Mouse (Mus musculus) CD4-positive, CD25-positive, alpha-beta regulatory T cell, adult 4 months (primary cell): ENCODE measurements around the gene Sccpdh. TPM values are rescaled to one million over a fixed set of nuclear protein-coding genes. Genes with fewer than 3 reads are reported as not detected.
"Not testable (repeated sequence)": the region's sequence is repeated elsewhere in the genome, so short reads cannot be mapped to it uniquely, and the experiment has no call there.

Experiments
- ATAC-seq: one replicate; pipeline ENCODE4 v1.8.0; 2017
- polyA plus RNA-seq, 2 experiments: library from polyadenylated mRNA; unstranded; fragments of 100-300 nt; shearing (Covaris generic); gene quantifications; one replicate each; pipeline ENCODE4 v1.2.1; 2017

Gene Sccpdh
- polyA plus RNA-seq, 2 experiments from 2014 or later, result 10.1 to 16.1 TPM

DNA sequence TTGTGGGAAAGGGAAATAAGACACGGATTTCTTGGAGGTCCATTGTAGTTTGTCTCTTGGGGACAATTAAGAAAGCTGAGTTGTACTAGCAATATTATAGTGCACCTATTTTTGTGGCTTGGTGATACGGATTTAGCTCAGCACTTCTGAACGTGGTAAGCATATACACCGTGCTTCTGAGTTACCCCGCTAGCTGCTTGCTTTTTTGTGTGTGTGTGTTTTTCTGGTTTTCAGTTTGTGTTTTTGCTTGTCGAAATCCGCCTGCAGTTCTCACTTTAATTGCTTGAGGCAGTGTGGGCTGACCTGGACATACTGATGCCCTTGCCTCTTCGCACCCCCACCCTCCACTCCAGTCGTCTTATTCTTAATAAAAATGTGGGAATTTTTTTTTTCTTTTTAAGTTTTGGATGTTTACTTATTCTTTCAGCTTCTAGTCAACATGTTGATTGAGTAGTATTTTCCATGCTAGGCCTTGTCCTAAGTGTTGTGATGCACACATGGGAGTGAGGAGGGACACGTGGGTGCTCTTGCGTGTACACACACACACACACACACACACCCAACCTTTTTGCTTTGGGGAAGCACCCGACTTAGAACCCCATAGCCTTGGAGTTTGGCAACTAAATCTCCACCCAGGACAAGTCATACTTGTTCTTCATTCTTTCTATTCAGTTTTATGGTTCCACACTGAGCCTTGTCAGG, 977 bp downstream of the Sccpdh start:
- ATAC-seq, result no peak

GRCm38 (mm10) chr1:179674355-179674754, 6.3 kb downstream of the Sccpdh start:
- ATAC-seq, result no peak

- no peak for ATAC-seq
Observed at GRCm38 (mm10) chr1:179677031-179677430, 9.0 kb downstream of the Sccpdh start.

DNA sequence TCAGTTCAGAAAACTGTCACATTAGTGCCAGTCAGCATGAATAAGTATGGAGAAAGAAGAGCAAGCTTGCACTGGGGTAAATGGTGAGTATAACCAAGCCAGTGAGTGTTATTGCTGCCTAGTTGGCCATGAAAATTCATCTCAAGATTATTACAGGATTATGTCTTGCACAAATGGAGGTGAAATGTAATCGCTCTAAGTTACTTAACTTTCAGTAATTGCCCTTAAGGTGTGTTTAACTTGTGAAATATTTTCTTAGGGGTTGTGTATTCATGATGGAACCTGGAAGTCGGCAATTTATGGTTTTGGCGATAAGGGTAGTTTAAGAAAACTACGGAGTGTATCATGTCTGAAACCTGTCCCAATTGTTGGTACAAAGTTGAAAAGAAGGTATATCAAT, 11.3 kb downstream of the Sccpdh start:
- ATAC-seq, result no peak

DNA sequence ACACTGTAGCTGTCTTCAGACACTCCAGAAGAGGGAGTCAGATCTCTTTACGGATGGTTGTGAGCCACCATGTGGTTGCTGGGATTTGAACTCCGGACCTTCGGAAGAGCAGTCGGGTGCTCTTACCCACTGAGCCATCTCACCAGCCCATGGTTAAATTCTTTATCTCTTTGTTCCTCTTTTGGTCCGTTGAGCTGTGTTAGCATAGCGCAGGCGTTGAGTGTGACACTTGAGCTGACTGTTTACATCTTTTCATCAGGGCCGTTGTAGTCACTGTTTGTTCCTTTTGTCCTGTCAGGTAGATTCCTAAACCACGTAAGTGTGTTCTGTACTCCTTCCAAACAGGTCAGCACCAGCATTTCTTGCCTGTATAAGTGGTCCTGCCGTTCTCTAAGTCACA, 14.7 kb downstream of the Sccpdh start:
- ATAC-seq, result not testable (repeated sequence)

GRCm38 (mm10) chr1:179686348-179686747, 18.3 kb downstream of the Sccpdh start:
- no peak for ATAC-seq

GRCm38 (mm10) chr1:179686781-179687180, 18.8 kb downstream of the Sccpdh start:
- no peak for ATAC-seq

DNA sequence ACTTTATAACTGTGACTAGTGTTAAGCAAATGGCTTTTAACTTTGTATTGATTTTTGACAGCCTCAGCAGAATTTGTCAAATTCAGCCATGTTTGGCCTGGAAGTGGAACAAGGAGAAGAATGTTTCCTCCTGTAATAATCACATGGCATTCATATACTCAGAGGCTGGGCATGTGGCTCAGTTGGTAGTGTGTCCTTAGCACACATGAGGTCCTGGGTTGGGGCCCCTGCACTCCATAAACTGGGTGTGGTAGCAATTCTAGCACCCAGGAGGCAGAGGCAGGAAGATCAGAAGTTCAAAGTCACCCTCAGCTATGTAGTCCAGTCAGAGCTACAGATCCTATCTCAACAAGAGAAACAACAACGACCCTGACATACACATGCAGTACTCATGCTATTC, 19.3 kb downstream of the Sccpdh start:
- ATAC-seq, result no peak

- no peak for ATAC-seq
Observed at GRCm38 (mm10) chr1:179687966-179688365, 20.0 kb downstream of the Sccpdh start.

GRCm38 (mm10) chr1:179688415-179688814, 20.4 kb downstream of the Sccpdh start:
- no peak for ATAC-seq

GRCm38 (mm10) chr1:179688914-179689313, 20.9 kb downstream of the Sccpdh start:
- no peak for ATAC-seq

GRCm38 (mm10) chr1:179689479-179689878, 21.5 kb downstream of the Sccpdh start:
- ATAC-seq, result no peak

DNA sequence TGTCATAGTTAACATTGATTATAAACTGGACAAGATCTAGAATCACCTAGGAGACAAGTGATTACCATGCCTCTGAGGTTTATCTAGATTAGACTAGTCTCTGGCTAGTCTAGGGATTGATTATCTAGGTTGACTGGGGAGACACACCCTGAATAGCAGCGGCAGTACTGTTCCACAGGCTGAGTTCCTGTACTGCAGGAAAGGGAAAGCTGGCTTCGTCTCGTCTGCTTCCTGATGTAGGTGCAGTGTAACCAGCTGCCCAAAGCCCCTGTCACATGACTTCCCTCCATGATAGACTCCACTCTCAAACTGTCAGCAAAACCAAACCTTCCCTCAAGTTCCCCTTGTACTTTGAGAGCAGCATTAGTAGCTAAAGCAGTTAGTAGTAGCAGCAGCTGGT, 36.1 kb downstream of the Sccpdh start:
- ATAC-seq, result no peak

DNA sequence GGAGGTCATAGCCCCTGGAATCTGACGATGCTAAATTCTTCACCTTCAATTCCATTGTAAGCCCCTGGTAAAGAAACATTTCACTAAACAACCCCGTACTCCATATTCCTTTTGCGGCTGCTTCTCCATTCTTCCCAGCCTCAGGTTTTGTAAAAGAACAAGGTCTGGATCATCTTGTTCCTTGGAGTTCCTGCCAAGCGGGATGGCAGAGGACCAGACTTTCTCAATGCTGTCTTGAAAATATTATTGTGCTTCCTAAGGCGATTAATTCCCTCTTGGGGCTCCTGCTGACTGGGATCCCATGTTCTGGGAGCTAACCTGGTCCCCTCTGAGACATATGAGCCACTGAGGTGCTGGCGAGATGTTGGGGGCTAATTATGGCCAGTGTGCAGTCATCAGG, 37.1 kb downstream of the Sccpdh start:
- no peak for ATAC-seq

DNA sequence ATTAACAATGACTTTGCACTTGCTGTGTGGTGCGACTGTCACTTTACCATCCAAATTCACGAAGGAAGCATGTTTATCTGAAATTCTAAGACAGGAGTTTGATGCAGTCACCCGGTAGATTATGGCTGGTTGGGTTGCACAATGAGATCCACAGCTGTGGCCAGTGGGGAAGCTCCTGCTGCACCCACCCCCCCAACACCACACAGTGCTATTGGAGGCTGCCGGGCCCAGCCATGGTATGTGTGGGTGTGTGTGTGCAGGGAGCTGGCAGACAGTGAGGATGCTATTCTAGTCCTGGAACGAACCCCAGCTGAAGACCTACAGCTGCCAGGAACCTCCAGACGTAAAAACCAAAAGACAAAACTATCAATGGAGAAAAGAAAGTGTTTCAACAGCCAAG, 41.4 kb downstream of the Sccpdh start:
- ATAC-seq, result no peak

DNA sequence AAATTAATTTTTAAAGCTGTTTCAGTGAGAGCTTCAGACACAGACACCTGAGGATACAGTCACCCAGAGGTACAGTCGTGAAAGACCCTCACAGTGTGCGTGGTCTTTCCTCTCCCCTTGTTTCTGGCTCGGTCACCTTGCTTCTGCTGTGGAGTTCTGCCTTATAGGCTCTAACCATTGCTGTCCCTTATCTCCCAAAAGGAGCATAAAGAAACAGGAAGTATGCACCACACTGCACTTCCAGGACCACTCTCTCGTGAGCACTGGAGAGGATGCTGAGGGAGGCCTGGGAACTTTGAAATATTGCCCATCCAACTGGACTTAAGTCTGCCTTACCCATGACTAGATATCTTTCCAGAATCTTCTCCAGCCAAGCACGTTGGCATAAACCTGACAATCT, 42.7 kb downstream of the Sccpdh start:
- no peak for ATAC-seq

- no peak for ATAC-seq
Observed at GRCm38 (mm10) chr1:179712658-179713057, 44.6 kb downstream of the Sccpdh start.

- no peak for ATAC-seq
Observed at GRCm38 (mm10) chr1:179713367-179713766, 45.4 kb downstream of the Sccpdh start.

DNA sequence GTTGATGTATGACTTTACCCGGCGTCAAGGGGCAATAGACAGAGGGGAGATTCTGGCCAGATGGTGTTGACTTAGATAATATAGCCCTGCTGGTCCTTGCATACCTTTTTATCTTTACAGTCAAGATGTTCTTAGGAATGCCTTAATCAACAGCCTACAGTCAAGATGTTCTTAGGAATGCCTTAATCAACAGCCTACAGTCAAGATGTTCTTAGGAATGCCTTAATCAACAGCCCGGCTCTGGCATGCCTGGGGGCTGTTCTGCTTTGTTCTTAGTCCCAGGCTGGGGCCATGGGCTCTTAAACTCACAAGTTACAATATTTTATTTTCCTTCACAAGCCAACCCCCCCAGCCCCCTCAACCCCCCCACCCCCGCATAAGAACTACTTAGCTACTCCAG, 47.3 kb downstream of the Sccpdh start:
- ATAC-seq, result not testable (repeated sequence)

DNA sequence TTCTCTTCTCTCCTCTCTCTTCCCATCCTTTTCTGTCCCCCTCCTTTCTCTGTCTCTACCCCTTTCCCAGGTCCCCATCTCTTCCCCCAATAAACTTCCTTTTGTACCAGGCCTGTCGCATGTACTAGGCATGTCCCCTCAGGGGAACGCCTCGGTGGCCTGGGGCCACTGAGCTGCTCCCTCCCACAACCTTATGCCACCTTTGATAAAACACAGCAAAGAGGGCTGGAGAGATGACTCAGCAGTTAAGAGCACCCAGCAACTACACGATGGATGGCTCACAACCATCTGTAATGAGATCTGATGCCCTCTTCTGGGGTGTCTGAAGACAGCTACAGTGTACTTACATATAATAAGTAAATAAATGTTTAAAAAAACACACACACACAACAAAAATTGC, 47.8 kb downstream of the Sccpdh start:
- ATAC-seq, result no peak

DNA sequence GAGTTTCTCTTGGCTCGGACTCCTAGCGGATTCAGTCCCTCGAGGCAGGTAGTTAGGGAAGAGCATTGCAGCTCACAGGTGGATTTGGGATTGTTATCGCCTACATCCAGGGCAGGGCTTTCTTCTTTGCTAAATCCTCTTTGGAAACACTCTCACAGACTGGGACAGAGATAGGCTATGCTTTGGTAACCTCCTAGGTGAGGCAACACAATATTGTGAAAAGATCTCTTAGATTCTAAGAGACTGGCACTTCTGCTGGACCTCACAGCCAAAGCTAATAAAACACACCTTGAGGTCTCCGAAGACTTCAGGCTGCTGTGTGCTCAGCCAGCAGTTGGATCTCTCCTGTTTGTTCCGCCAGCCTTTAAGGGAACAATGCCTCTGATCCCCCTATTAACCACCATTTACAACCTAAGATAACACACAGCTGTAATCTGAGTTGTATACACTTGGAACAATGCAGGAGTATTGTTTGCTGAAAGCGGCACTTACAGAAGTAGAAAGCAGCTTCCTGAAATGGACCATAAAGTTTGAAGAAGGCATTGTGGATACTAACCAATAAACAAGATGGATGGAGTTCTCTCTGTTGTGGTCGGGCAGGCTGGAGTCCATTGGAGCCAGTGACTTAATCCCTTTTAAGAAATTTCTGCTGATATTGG, 54.9 kb downstream of the Sccpdh start:
- no peak for ATAC-seq

GRCm38 (mm10) chr1:179728661-179729060, 60.7 kb downstream of the Sccpdh start:
- ATAC-seq, result no peak

- no peak for ATAC-seq
Observed at GRCm38 (mm10) chr1:179731391-179731790, 63.4 kb downstream of the Sccpdh start.
